Mouse (Mus musculus) cerebellum, postnatal 10 days (tissue): ENCODE data around the gene Sipa1l1.

Experiments
- DNase-seq, 2 experiments: peaks; one replicate each; pipeline ENCODE4 v3.0.0; 2021; ENCODE audit warnings: mixed read lengths in 2 of 2

The Sipa1l1 gene

GRCm38 (mm10) chr12:82251328-82251727, 82.2 kb downstream of the Sipa1l1 start:
- no peak for DNase-seq

- DNase-seq: peak in 1 of 2 experiments; percentile 22
Measured at GRCm38 (mm10) chr12:82254076-82254475, 85.0 kb downstream of the Sipa1l1 start.

- no peak for DNase-seq
Measured at GRCm38 (mm10) chr12:82256012-82256411, 86.9 kb downstream of the Sipa1l1 start.

GRCm38 (mm10) chr12:82256921-82257500, 87.9 kb downstream of the Sipa1l1 start:
- no peak for DNase-seq

- no peak for DNase-seq
Measured at GRCm38 (mm10) chr12:82257994-82258785, 89.1 kb downstream of the Sipa1l1 start.

GRCm38 (mm10) chr12:82263443-82263842, 94.3 kb downstream of the Sipa1l1 start:
- no peak for DNase-seq

- no peak for DNase-seq
Measured at GRCm38 (mm10) chr12:82264083-82264851, 95.1 kb downstream of the Sipa1l1 start.

- peak in 1 of 2 experiments; percentile 12 for DNase-seq
Measured at GRCm38 (mm10) chr12:82265335-82266274, 96.5 kb downstream of the Sipa1l1 start.

- no peak for DNase-seq
Measured at GRCm38 (mm10) chr12:82271447-82271846, 102.3 kb downstream of the Sipa1l1 start.

GRCm38 (mm10) chr12:82273503-82273902, 104.4 kb downstream of the Sipa1l1 start:
- no peak for DNase-seq

GRCm38 (mm10) chr12:82274576-82274975, 105.5 kb downstream of the Sipa1l1 start:
- DNase-seq: no peak

- peak in 1 of 2 experiments; percentile 11 for DNase-seq
Measured at GRCm38 (mm10) chr12:82275767-82276166, 106.6 kb downstream of the Sipa1l1 start.

GRCm38 (mm10) chr12:82276591-82276990, 107.5 kb downstream of the Sipa1l1 start:
- DNase-seq: no peak

- no peak for DNase-seq
Measured at GRCm38 (mm10) chr12:82284617-82285016, 115.5 kb downstream of the Sipa1l1 start.

- no peak for DNase-seq
Measured at GRCm38 (mm10) chr12:82285018-82285417, 115.9 kb downstream of the Sipa1l1 start.

GRCm38 (mm10) chr12:82286068-82286467, 116.9 kb downstream of the Sipa1l1 start:
- DNase-seq: no peak

GRCm38 (mm10) chr12:82286804-82287203, 117.7 kb downstream of the Sipa1l1 start:
- DNase-seq: peak in 1 of 2 experiments; percentile 11

GRCm38 (mm10) chr12:82293545-82294247, 124.6 kb downstream of the Sipa1l1 start:
- DNase-seq: no peak

- DNase-seq: no peak
Measured at GRCm38 (mm10) chr12:82294906-82295887, 126.1 kb downstream of the Sipa1l1 start.

- no peak for DNase-seq
Measured at GRCm38 (mm10) chr12:82296276-82296675, 127.2 kb downstream of the Sipa1l1 start.
